In the genomic region with DNA sequence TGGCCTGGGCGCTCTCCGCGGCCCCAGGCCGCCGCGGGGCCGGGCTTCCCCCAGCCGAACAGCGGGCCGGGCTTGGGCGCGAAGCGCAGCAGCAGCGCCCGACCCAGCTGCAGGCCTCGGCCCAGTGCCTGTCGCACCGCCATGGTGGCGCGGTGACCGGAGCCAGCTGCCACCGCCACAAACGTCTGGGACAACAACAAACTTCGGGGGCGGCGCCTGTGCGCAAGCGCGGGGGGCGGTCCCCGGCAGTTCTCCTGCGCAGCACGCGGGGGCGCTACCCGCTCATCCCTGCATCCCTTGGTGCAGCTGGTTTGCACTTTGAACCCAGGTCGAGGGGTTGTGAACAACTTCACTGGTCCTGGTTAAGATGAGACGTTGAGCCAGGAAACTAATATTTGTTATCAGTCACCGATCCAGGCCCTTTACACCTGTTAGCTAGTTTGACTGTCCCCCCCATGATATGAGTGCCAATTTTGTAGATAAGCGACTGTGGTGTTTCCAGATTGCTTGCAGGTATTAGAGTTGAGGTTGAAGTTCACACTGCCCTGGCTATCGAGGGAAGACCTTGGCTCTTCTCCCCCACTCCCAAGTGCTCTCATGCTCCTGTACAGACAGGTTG, we compare ENCODE assay signal across 8 mouse cellular contexts. TPM values are rescaled to one million over a fixed set of nuclear protein-coding genes. Genes with fewer than 3 reads are reported as not detected.
DNase-seq lines count a peak whose midpoint lies in the region; ATAC-seq lines count a peak whose summit lies in the region.

A gene (minus strand): TSS at position 231 of the 619 bp plus-strand sequence.

- H3K4me3 ChIP-seq in intestine, embryonic 14.5 days (ENCODE audit: low read depth, low read length), result peak within 1 kb of the TSS; percentile 81

- intact Hi-C loops in left cerebral cortex, postnatal 10 days (cut with DNase I), result loop anchor here (5.0 kb wide), 1 partner anchor 51 kb away; no protein-coding TSS in a partner anchor

- H3K4me1 ChIP-seq in intestine, embryonic 14.5 days (replicated peaks; ENCODE audit: control insufficient read depth, insufficient read depth, low read length), result peaks cover 9% of the 10 kb centered on the region

- no peaks in the 10 kb centered on the region for H3K36me3 ChIP-seq in intestine, embryonic 14.5 days (ENCODE audit: control insufficient read depth, insufficient read depth, low read length)

- peak; percentile 72 for ATAC-seq in intestine, embryonic 14.5 days (replicated peaks; ENCODE audit: low FRiP score, low TSS enrichment, low read depth)
- peak; percentile 82 for ATAC-seq in megakaryocyte progenitor cell, adult 5-6 weeks (replicated peaks; ENCODE audit: poor library complexity)

- peak within 1 kb of the TSS; percentile 89 for H3K9ac ChIP-seq in intestine, embryonic 14.5 days (ENCODE audit: low read length)

- no peaks in the 10 kb centered on the region for H3K27me3 ChIP-seq in intestine, embryonic 14.5 days (replicated peaks; ENCODE audit: control insufficient read depth, insufficient read depth, low read length)

- DNase-seq in adrenal gland, adult 18-20 months (ENCODE audit: low spot score in 2 of 2), result peak; percentile 92 to 95
- DNase-seq in embryo, embryonic 10.5 days (ENCODE audit: low spot score), result peak; percentile 92
- DNase-seq in gastrocnemius, postnatal 25 days, result peak; percentile 92
- DNase-seq in intestine, embryonic 14.5 days (ENCODE audit: low spot score), result peak; percentile 95
- peak; percentile 86 to 93 for DNase-seq in left cerebral cortex, postnatal 10 days (ENCODE audit: extremely low spot score in 1 of 2, low spot score in 2 of 2)
- peak; percentile 92 to 93 for DNase-seq in right cerebral cortex, postnatal 10 days (ENCODE audit: low spot score in 2 of 2)
- DNase-seq in urinary bladder, postnatal 14 days (ENCODE audit: low spot score), result peak; percentile 90

- 4% methylated on average over 41 of the region's 41 CpGs for WGBS in intestine, embryonic 14.5 days

- peak within 1 kb of the TSS; percentile 45 for H3K4me2 ChIP-seq in intestine, embryonic 14.5 days (ENCODE audit: low read length)

- H3K9me3 ChIP-seq in intestine, embryonic 14.5 days (ENCODE audit: control insufficient read depth, low read length), result no peaks in the 10 kb centered on the region

- peak within 1 kb of the TSS; percentile 94 for H3K27ac ChIP-seq in intestine, embryonic 14.5 days (ENCODE audit: low read depth)

RNA-seq across cellular contexts. Expression of the gene that starts here (rescaled TPM):
- 100 to 1,000 TPM; 193 to 198 TPM for total RNA-seq in adrenal gland, adult 18-20 months (2021)
- 100 to 1,000 TPM; 436 to 528 TPM for total RNA-seq in gastrocnemius, postnatal 25 days (2021)
- polyA plus RNA-seq in intestine, embryonic 14.5 days (2014; fragmentation: Nextera tagmentation; extraction: Ambion mirVana), result 19.3 and 20.5 TPM in 2 replicates
- 100 to 1,000 TPM; 148 to 152 TPM for total RNA-seq in left cerebral cortex, postnatal 10 days (2021)
- total RNA-seq in megakaryocyte progenitor cell, adult 5-6 weeks (2015), result 20.1 and 20.4 TPM in 2 replicates
- total RNA-seq in megakaryocyte progenitor cell, adult 5-6 weeks (2017), result 24.7 and 29.6 TPM in 2 replicates

Comparison
In these comparisons a context has a peak if more than half of its experiments do, and no peak if none do; other contexts are left out.
1. Peak in every context shown above with its lines: DNase-seq, ATAC-seq, H3K4me3 ChIP-seq and H3K27ac ChIP-seq.
2. RNA of the gene that starts here (total RNA-seq): 436 to 528 TPM in gastrocnemius, postnatal 25 days, 193 to 198 TPM in adrenal gland, adult 18-20 months and 148 to 152 TPM in left cerebral cortex, postnatal 10 days; 20.1 to 29.6 TPM in megakaryocyte progenitor cell, adult 5-6 weeks; every median in the first group is over 4 times any median in the second.